Mouse (Mus musculus) E14TG2a.4 (cell line): ENCODE measurements around the gene Trmo.

Experiments used
- H3K27me3 ChIP-seq: 2 replicates; pipeline ENCODE4 v1.6.1; 2014; ENCODE audit warnings: low read length, control low read depth; ENCODE audit not compliant: insufficient read depth
- H3K36me3 ChIP-seq: 2 replicates; pipeline ENCODE4 v1.6.1; 2014; ENCODE audit warnings: low read length, control low read depth; ENCODE audit not compliant: insufficient read depth
- H3K4me1 ChIP-seq: replicated peaks from 2 replicates; pipeline ENCODE4 v1.6.1; 2014; ENCODE audit warnings: low read depth, low read length, control low read depth
- H3K4me3 ChIP-seq: replicated peaks from 2 replicates; pipeline ENCODE4 v1.5.1; 2014; ENCODE audit warnings: mild to moderate bottlenecking, low read length
- H3K9me3 ChIP-seq: 2 replicates; pipeline ENCODE4 v1.6.1; 2014; ENCODE audit warnings: low read length, control low read depth
- CTCF ChIP-seq: conservative IDR thresholded peaks from 2 replicates; pipeline ENCODE4 v1.5.1; 2014; ENCODE audit warnings: low read length
- NANOG ChIP-seq: IDR thresholded peaks from 2 replicates; pipeline ENCODE4 v1.6.1; 2014; ENCODE audit warnings: borderline replicate concordance, low read length, mixed read lengths
- POU5F1 ChIP-seq: IDR thresholded peaks from 2 replicates; pipeline ENCODE4 v1.6.1; 2014; ENCODE audit warnings: low read length, borderline replicate concordance

Trmo gene

GRCm38 (mm10) chr4:46339026-46339425, 50.2 kb downstream of the Trmo start:
- H3K4me3 ChIP-seq = no peak overlapping the region
- H3K9me3 ChIP-seq = no peaks in the 10 kb centered on the region
- H3K36me3 ChIP-seq = no peaks in the 10 kb centered on the region
- H3K4me1 ChIP-seq = peaks cover 16% of the 10 kb centered on the region
- TF ChIP-seq NANOG = no peak
- TF ChIP-seq CTCF = no peak
- TF ChIP-seq POU5F1 = no peak
- peaks cover 76% of the 10 kb centered on the region for H3K27me3 ChIP-seq

DNA sequence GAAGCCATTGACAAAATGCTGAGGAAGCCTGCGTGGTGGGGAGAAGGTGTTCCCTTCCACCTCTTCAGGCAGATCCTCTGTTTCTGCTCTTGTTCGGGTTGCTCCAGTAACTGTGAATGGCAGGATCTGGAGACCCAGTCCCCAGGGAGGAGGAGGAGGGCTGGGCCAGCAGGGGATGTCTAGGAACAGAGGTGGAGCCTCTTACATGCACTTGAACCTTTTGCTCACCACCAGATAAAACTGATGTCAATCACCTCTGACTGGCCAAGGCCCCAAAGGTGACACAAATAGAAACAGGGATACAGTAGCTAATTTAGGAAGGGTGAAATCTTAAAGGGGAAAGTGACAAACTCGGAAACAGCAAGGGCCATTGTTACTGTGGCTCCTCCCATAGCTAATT, 51.2 kb downstream of the Trmo start:
- peaks cover 67% of the 10 kb centered on the region for H3K27me3 ChIP-seq
- no peaks in the 10 kb centered on the region for H3K9me3 ChIP-seq
- peaks cover 13% of the 10 kb centered on the region for H3K4me1 ChIP-seq
- no peak for TF ChIP-seq NANOG
- TF ChIP-seq POU5F1 = no peak
- no peak for TF ChIP-seq CTCF
- no peak overlapping the region for H3K4me3 ChIP-seq
- H3K36me3 ChIP-seq = no peaks in the 10 kb centered on the region

DNA sequence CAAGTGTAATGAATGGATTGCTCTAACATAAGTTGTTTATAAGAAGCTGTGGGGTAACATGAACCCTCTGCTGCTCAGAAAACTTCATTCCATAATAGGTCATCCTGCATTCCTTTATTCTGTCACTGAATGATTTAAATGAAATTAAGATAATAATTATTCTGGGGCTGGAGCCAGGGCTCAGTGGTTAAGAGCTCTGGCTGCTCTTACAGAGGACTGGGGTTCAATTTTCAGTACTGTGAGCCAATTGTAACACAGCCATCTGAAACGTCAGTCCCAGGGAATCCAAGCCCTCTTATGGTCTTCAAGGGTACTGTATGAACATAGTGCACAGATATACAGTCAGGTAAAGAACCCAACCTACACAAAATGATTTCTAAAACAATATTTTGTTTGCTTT, 53.4 kb downstream of the Trmo start:
- Histone ChIP-seq H3K4me3 (no peak overlapping the region), H3K4me1 (peaks cover 4% of the 10 kb centered on the region; the same call in 1 of the 2 replicates), H3K36me3 (no peaks in the 10 kb centered on the region), H3K27me3 (peaks cover 45% of the 10 kb centered on the region), H3K9me3 (peaks cover 1% of the 10 kb centered on the region; the same call in 1 of the 2 replicates)
- no peak for TF ChIP-seq CTCF
- TF ChIP-seq NANOG = no peak
- no peak for TF ChIP-seq POU5F1

- Histone ChIP-seq H3K36me3 (no peaks in the 10 kb centered on the region), H3K27me3 (peaks cover 6% of the 10 kb centered on the region), H3K9me3 (peaks cover 7% of the 10 kb centered on the region; the same call in 1 of the 2 replicates), H3K4me1 (peaks cover 10% of the 10 kb centered on the region), H3K4me3 (no peak overlapping the region)
- TF ChIP-seq POU5F1 (no peak), NANOG (no peak), CTCF (no peak)
These were observed 60.3 kb downstream of the Trmo start for GRCm38 (mm10) chr4:46328906-46329305.
